In genomic region chr12:30050235-30050634, GRCm38 (mm10) we compare ENCODE assay signal across 8 mouse cellular contexts.
A peak's percentile ranks its signal among the peaks of the same experiment; 100 is the strongest.
DNase-seq lines count a peak whose midpoint lies in the region; ATAC-seq and TF ChIP-seq lines count a peak whose summit lies in the region.

No protein-coding gene starts in this region.

- peak; percentile 39 for DNase-seq in heart, postnatal 0 days (ENCODE audit: low spot score)
- peak; percentile 54 for DNase-seq in ES-CJ7 (ENCODE audit: low read depth, low spot score)
- DNase-seq in cerebellum, adult 11-12 months, result peak; percentile 22
- DNase-seq in frontal cortex, postnatal 25 days (ENCODE audit: low spot score in 2 of 2), result peak; percentile 36 to 53
- DNase-seq in layer of hippocampus, postnatal 14 days (ENCODE audit: low spot score in 2 of 2), result peak; percentile 64 to 71
- no peak for DNase-seq in spleen, postnatal 4 days (ENCODE audit: low spot score in 2 of 2)

- no peaks in the 10 kb centered on the region for H3K4me1 ChIP-seq in heart, postnatal 0 days (ENCODE audit: control insufficient read depth, insufficient read depth)
- H3K4me1 ChIP-seq in heart, embryonic 12.5 days (replicated peaks), result no peaks in the 10 kb centered on the region; the same call in 1 of the 2 replicates
- no peaks in the 10 kb centered on the region for H3K4me1 ChIP-seq in neural tube, embryonic 13.5 days (replicated peaks)

- H3K4me2 ChIP-seq in heart, postnatal 0 days (ENCODE audit: low read depth, low read length), result no peak overlapping the region
- no peak overlapping the region for H3K4me2 ChIP-seq in heart, embryonic 12.5 days
- H3K4me2 ChIP-seq in neural tube, embryonic 13.5 days, result no peak overlapping the region

- no peaks in the 10 kb centered on the region for H3K27me3 ChIP-seq in heart, postnatal 0 days (ENCODE audit: control insufficient read depth, insufficient read depth, low read length)
- H3K27me3 ChIP-seq in heart, embryonic 12.5 days (replicated peaks), result peaks cover 14% of the 10 kb centered on the region; the same call in 1 of the 2 replicates
- H3K27me3 ChIP-seq in neural tube, embryonic 13.5 days, result no peaks in the 10 kb centered on the region

- no peaks in the 10 kb centered on the region for H3K9me3 ChIP-seq in heart, postnatal 0 days (replicated peaks; ENCODE audit: control insufficient read depth, low read length)
- H3K9me3 ChIP-seq in heart, embryonic 12.5 days (replicated peaks), result no peaks in the 10 kb centered on the region
- H3K9me3 ChIP-seq in neural tube, embryonic 13.5 days, result no peaks in the 10 kb centered on the region

- TF ChIP-seq EP300 in heart, postnatal 0 days (IDR thresholded peaks at IDR 0.05; ENCODE audit: low read depth), result no peak

- H3K27ac ChIP-seq in heart, postnatal 0 days (ENCODE audit: low read depth), result no peak overlapping the region
- H3K27ac ChIP-seq in heart, embryonic 12.5 days (ENCODE audit: poor library complexity, severe bottlenecking), result no peak overlapping the region
- no peak overlapping the region for H3K27ac ChIP-seq in neural tube, embryonic 13.5 days (replicated peaks)

- no peak for ATAC-seq in heart, postnatal 0 days (ENCODE audit: insufficient read depth, low read depth)
- no peak for ATAC-seq in heart, embryonic 12.5 days (ENCODE audit: insufficient number of reproducible peaks, low FRiP score)
- peak; percentile 47; the same call in 1 of the 2 replicates for ATAC-seq in neural tube, embryonic 13.5 days (ENCODE audit: low read depth)

- H3K9ac ChIP-seq in heart, postnatal 0 days (replicated peaks; ENCODE audit: low read depth, low read length), result no peak overlapping the region
- H3K9ac ChIP-seq in heart, embryonic 12.5 days, result no peak overlapping the region
- no peak overlapping the region for H3K9ac ChIP-seq in neural tube, embryonic 13.5 days

- peak; percentile 86 for TF ChIP-seq CTCF in heart, postnatal 0 days (IDR thresholded peaks at IDR 0.05; ENCODE audit: low read depth)

- 16% methylated on average over 4 of the region's 4 CpGs for WGBS in heart, postnatal 0 days
- 19% methylated on average over 4 of the region's 4 CpGs for WGBS in heart, embryonic 12.5 days
- WGBS in neural tube, embryonic 13.5 days, result 21% methylated on average over 4 of the region's 4 CpGs

- H3K4me3 ChIP-seq in heart, postnatal 0 days (ENCODE audit: low read depth, low read length), result no peak overlapping the region
- H3K4me3 ChIP-seq in heart, embryonic 12.5 days, result no peak overlapping the region
- no peak overlapping the region for H3K4me3 ChIP-seq in neural tube, embryonic 13.5 days

- no peaks in the 10 kb centered on the region for H3K36me3 ChIP-seq in heart, postnatal 0 days (replicated peaks; ENCODE audit: control insufficient read depth, insufficient read depth, low read length)
- no peaks in the 10 kb centered on the region for H3K36me3 ChIP-seq in heart, embryonic 12.5 days
- H3K36me3 ChIP-seq in neural tube, embryonic 13.5 days, result no peaks in the 10 kb centered on the region

Comparison
In these comparisons a context has a peak if more than half of its experiments do, and no peak if none do; other contexts are left out.
1. DNase-seq: peak in heart, postnatal 0 days (single experiment), ES-CJ7 (single experiment), cerebellum, adult 11-12 months (single experiment), frontal cortex, postnatal 25 days (2 of 2) and layer of hippocampus, postnatal 14 days (2 of 2); none in spleen, postnatal 4 days (0 of 2).